Mouse (Mus musculus) kidney, adult 2 months (tissue): ENCODE results near the gene B3gat3. TPM values are rescaled to one million over a fixed set of nuclear protein-coding genes. Genes with fewer than 3 reads are reported as not detected.
A peak's percentile ranks its signal among the peaks of the same experiment; 100 is the strongest.

ENCODE experiments used
- DNase-seq: peaks from one replicate; pipeline ENCODE4 v3.0.0; 2021
- H3K27ac ChIP-seq: fragments of 200-500 bp; 2 replicates; pipeline ENCODE4 v1.5.1; 2012; ENCODE audit warnings: low read depth, low read length, control low read depth, inconsistent platforms; ENCODE audit not compliant: insufficient read depth
- H3K27me3 ChIP-seq: fragments of 200-500 bp; replicated peaks from 2 replicates; pipeline ENCODE4 v1.6.1; 2012; ENCODE audit warnings: mild to moderate bottlenecking, moderate library complexity, low read length, inconsistent platforms; ENCODE audit not compliant: control insufficient read depth, insufficient read depth
- H3K36me3 ChIP-seq: fragments of 200-500 bp; 2 replicates; pipeline ENCODE4 v1.6.1; 2012; ENCODE audit warnings: mild to moderate bottlenecking, moderate library complexity, low read length, inconsistent platforms; ENCODE audit not compliant: control insufficient read depth, insufficient read depth
- H3K4me1 ChIP-seq: fragments of 200-500 bp; 2 replicates; pipeline ENCODE4 v1.6.1; 2011; ENCODE audit warnings: low read length; ENCODE audit not compliant: control insufficient read depth, insufficient read depth
- H3K4me3 ChIP-seq: fragments of 200-500 bp; 2 replicates; pipeline ENCODE4 v1.5.1; 2011; ENCODE audit warnings: mild to moderate bottlenecking, low read depth, low read length, control low read depth; ENCODE audit not compliant: insufficient read depth
- CTCF ChIP-seq: fragments of 200-500 bp; conservative IDR thresholded peaks from 2 replicates; pipeline ENCODE4 v1.5.1; 2011; ENCODE audit warnings: low read depth, mild to moderate bottlenecking, control low read depth, low read length, moderate library complexity, mixed read lengths; ENCODE audit not compliant: insufficient read depth, insufficient read length
- POLR2A ChIP-seq: fragments of 200-500 bp; IDR thresholded peaks from one replicate; pipeline ENCODE4 v1.6.1; 2011; ENCODE audit warnings: low read depth, low read length, control low read depth
- WGBS: fragments of 180-500 bp; shearing (Covaris S2); methylation state at CpG from one replicate; pipeline ENCODE4 v1.1.7; 2018; 5-methylcytosine and 5-hydroxymethylcytosine counted together
- polyA plus RNA-seq: library from polyadenylated mRNA; depleted of rRNA; stranded (reverse); fragments of >200 nt; gene quantifications from 2 replicates; pipeline ENCODE4 v1.2.3, GENCODE M21; 2012

Gene B3gat3
- polyA plus RNA-seq, 1 experiment = 105 TPM

GRCm38 (mm10) chr19:8942276-8942964, 22.2 kb downstream of the B3gat3 start:
- H3K27ac ChIP-seq = peak overlapping the region; percentile 94
- peaks cover 4% of the 10 kb centered on the region; the same call in 1 of the 2 replicates for H3K4me1 ChIP-seq
- peak; percentile 66 for DNase-seq
- peaks cover 9% of the 10 kb centered on the region for H3K36me3 ChIP-seq
- H3K27me3 ChIP-seq = no peaks in the 10 kb centered on the region
- TF ChIP-seq CTCF = no peak
- TF ChIP-seq POLR2A = no peak
- WGBS = under 1% methylated on average over 45 of the region's 46 CpGs
- H3K4me3 ChIP-seq = peak overlapping the region; percentile 88

GRCm38 (mm10) chr19:8943047-8943446, 22.9 kb downstream of the B3gat3 start:
- 45% methylated on average over 2 of the region's 2 CpGs for WGBS
- DNase-seq = no peak
- H3K27ac ChIP-seq = no peak overlapping the region
- peaks cover 4% of the 10 kb centered on the region; the same call in 1 of the 2 replicates for H3K4me1 ChIP-seq
- H3K4me3 ChIP-seq = peak overlapping the region; percentile 88
- TF ChIP-seq CTCF = no peak
- no peak for TF ChIP-seq POLR2A
- H3K27me3 ChIP-seq = no peaks in the 10 kb centered on the region
- peaks cover 11% of the 10 kb centered on the region for H3K36me3 ChIP-seq

GRCm38 (mm10) chr19:8944062-8944461, 23.9 kb downstream of the B3gat3 start:
- WGBS = 43% methylated on average over 5 of the region's 5 CpGs
- H3K27me3 ChIP-seq = no peaks in the 10 kb centered on the region
- peaks cover 11% of the 10 kb centered on the region for H3K36me3 ChIP-seq
- TF ChIP-seq POLR2A = no peak
- TF ChIP-seq CTCF = no peak
- no peak overlapping the region for H3K27ac ChIP-seq
- peak; percentile 40 for DNase-seq
- no peak overlapping the region for H3K4me3 ChIP-seq
- H3K4me1 ChIP-seq = peaks cover 4% of the 10 kb centered on the region; the same call in 1 of the 2 replicates

- TF ChIP-seq POLR2A (no peak), CTCF (no peak)
- H3K4me3 ChIP-seq = no peak overlapping the region
- DNase-seq = peak; percentile 84
- H3K36me3 ChIP-seq = peaks cover 11% of the 10 kb centered on the region
- no peaks in the 10 kb centered on the region for H3K27me3 ChIP-seq
- peaks cover 4% of the 10 kb centered on the region; the same call in 1 of the 2 replicates for H3K4me1 ChIP-seq
- WGBS = 19% methylated on average over 5 of the region's 5 CpGs
- H3K27ac ChIP-seq = no peak overlapping the region
Measured at GRCm38 (mm10) chr19:8944750-8945149, 24.6 kb downstream of the B3gat3 start.

GRCm38 (mm10) chr19:8945251-8945650, 25.1 kb downstream of the B3gat3 start:
- WGBS = 60% methylated on average over 6 of the region's 6 CpGs
- Histone ChIP-seq H3K36me3 (peaks cover 11% of the 10 kb centered on the region), H3K27ac (no peak overlapping the region), H3K4me3 (no peak overlapping the region), H3K27me3 (no peaks in the 10 kb centered on the region), H3K4me1 (peaks cover 4% of the 10 kb centered on the region; the same call in 1 of the 2 replicates)
- DNase-seq = no peak
- TF ChIP-seq CTCF (no peak), POLR2A (no peak)

GRCm38 (mm10) chr19:8946929-8947328, 26.8 kb downstream of the B3gat3 start:
- H3K4me1 ChIP-seq = peaks cover 4% of the 10 kb centered on the region; the same call in 1 of the 2 replicates
- WGBS = 92% methylated on average over 7 of the region's 7 CpGs
- peaks cover 13% of the 10 kb centered on the region for H3K36me3 ChIP-seq
- no peak overlapping the region for H3K4me3 ChIP-seq
- no peak for DNase-seq
- H3K27me3 ChIP-seq = no peaks in the 10 kb centered on the region
- no peak for TF ChIP-seq POLR2A
- H3K27ac ChIP-seq = no peak overlapping the region

- Histone ChIP-seq H3K27me3 (no peaks in the 10 kb centered on the region), H3K4me1 (peaks cover 6% of the 10 kb centered on the region; the same call in 1 of the 2 replicates), H3K4me3 (no peak overlapping the region), H3K27ac (no peak overlapping the region), H3K36me3 (peaks cover 13% of the 10 kb centered on the region)
- DNase-seq = no peak
- TF ChIP-seq POLR2A (no peak), CTCF (no peak)
- 83% methylated on average over 5 of the region's 5 CpGs for WGBS
Measured at GRCm38 (mm10) chr19:8950190-8950589, 30.0 kb downstream of the B3gat3 start.
